Mouse (Mus musculus) hematopoietic multipotent progenitor cell, adult 10-12 weeks (in vitro differentiated cells): ENCODE data around the gene Pilra. TPM values are rescaled to one million over a fixed set of nuclear protein-coding genes. Genes with fewer than 3 reads are reported as not detected.

Source experiments
- polyA plus RNA-seq: library from polyadenylated mRNA; stranded (reverse); fragments of >175 nt; gene quantifications from 2 replicates; pipeline ENCODE4 v1.2.3, GENCODE M21; 2012; ENCODE audit warnings: low replicate concordance

Gene Pilra
- polyA plus RNA-seq = 6.6 and 11.0 TPM in 2 replicates

GRCm38 (mm10) chr5:137835966-137836520 is at the start of gene Pilra:
Gene Pilra, minus strand, starts transcription at chr5:137836281.

GRCm38 (mm10) chr5:137871644-137872380 is 35.7 kb upstream of the Pilra start, which contains the start of gene Pilrb2:
Gene Pilrb2, minus strand, starts transcription at chr5:137871815.

DNA sequence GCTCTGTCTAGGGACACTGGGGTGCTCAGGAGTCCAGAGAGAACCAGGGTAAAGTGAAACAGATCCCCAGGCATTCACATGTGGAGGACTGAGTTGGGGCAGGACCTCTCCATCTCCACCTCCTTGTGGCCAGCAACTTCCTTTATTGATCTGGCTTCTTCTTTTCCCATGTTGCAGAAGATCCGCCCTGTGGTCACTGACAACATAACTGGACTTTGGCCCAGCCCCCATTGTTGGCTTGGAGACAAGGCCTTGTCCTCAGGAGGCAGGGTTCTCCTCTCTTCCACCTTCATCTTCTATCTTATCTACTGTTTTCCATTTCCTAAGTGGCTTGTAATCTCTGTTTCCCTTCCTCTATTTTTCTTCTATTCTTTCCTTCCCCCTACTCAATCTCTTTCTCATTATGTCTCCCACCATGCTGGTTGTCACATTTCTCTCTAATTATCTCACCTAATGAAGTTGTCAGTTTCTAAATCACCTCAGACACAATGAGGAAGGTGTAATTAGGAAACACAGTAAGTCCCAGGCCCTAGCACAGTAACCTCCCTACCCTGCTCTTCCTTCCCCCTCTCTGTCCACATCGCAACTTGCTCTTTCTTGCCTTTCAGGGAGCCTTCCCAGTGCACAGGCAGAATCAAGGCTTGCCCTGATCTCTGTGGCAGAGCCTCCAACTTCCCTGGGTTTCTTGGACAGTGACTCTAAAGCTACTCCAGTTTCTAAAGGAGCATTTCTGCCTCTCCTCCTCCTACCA is 22.1 kb upstream of the Pilra start, which contains the start of gene Pilrb1:
Pilrb1 (minus strand) TSS at position 147 of the 751 bp plus-strand sequence.

GRCm38 (mm10) chr5:137787151-137787928 is 48.7 kb downstream of the Pilra start, which contains the start of the genes Mepce and Zcwpw1:
Gene Mepce, minus strand, starts transcription at chr5:137787655.
Gene Zcwpw1, plus strand, starts transcription at chr5:137787798.

GRCm38 (mm10) chr5:137778635-137779034 is 57.4 kb downstream of the Pilra start, which contains the start of gene Ppp1r35:
Gene Ppp1r35, plus strand, starts transcription at chr5:137778849.

Other genes with a start within 250 kb of the Pilra start
- 343 and 978 TPM in 2 replicates for gene Mospd3, start 235.2 kb downstream of the Pilra start, polyA plus RNA-seq
- 2.0 and 8.5 TPM in 2 replicates for gene Pcolce, start 222.5 kb downstream of the Pilra start, polyA plus RNA-seq
- 0.09 and 0.20 TPM in 2 replicates for gene Fbxo24, start 207.3 kb downstream of the Pilra start, polyA plus RNA-seq
- 391 and 723 TPM in 2 replicates for gene Lrch4, start 207.2 kb downstream of the Pilra start, polyA plus RNA-seq
- 44.7 and 56.6 TPM in 2 replicates for gene Gm20605, start 207.1 kb downstream of the Pilra start, polyA plus RNA-seq
- gene Sap25, start 194.9 kb downstream of the Pilra start, polyA plus RNA-seq = 167 and 231 TPM in 2 replicates
- gene Irs3, start 190.6 kb downstream of the Pilra start, polyA plus RNA-seq = 0.17 and 0.21 TPM in 2 replicates
- 41.0 and 59.6 TPM in 2 replicates for gene Agfg2, start 151.6 kb downstream of the Pilra start, polyA plus RNA-seq
- gene Nyap1, start 94.7 kb downstream of the Pilra start, polyA plus RNA-seq = 3.5 and 11.1 TPM in 2 replicates
- 642 and 1,190 TPM in 2 replicates for gene Tsc22d4, start 90.6 kb downstream of the Pilra start, polyA plus RNA-seq
- 82.7 and 175 TPM in 2 replicates for gene Ppp1r35, start 57.4 kb downstream of the Pilra start, polyA plus RNA-seq
- gene Mepce, start 48.6 kb downstream of the Pilra start, polyA plus RNA-seq = 168 and 453 TPM in 2 replicates
- 2.2 and 5.2 TPM in 2 replicates for gene Zcwpw1, start 48.5 kb downstream of the Pilra start, polyA plus RNA-seq
- gene Pilrb1, start 21.8 kb upstream of the Pilra start, polyA plus RNA-seq = 6.6 and 9.2 TPM in 2 replicates
- 6.4 and 10.8 TPM in 2 replicates for gene Pilrb2, start 35.5 kb upstream of the Pilra start, polyA plus RNA-seq
- gene Cyp3a13, start 85.3 kb upstream of the Pilra start, polyA plus RNA-seq = not detected in 2 replicates
- gene Gjc3, start 126.8 kb upstream of the Pilra start, polyA plus RNA-seq = not detected in 2 replicates
- gene Azgp1, start 145.2 kb upstream of the Pilra start, polyA plus RNA-seq = not detected in 2 replicates
- not detected in 2 replicates for gene Smok3a, start 185.0 kb upstream of the Pilra start, polyA plus RNA-seq
- gene Smok3b, start 185.1 kb upstream of the Pilra start, polyA plus RNA-seq = not detected in 2 replicates
- not detected in 2 replicates for gene Smok3c, start 216.9 kb upstream of the Pilra start, polyA plus RNA-seq
- gene Zkscan1, start 248.8 kb upstream of the Pilra start, polyA plus RNA-seq = 0.78 and 1.9 TPM in 2 replicates